Mouse (Mus musculus) lung, adult 10 weeks (tissue): Measurements from ENCODE around the gene Thbs2. TPM values are rescaled to one million over a fixed set of nuclear protein-coding genes. Genes with fewer than 3 reads are reported as not detected.

Experiments used
- polyA plus RNA-seq: library from polyadenylated mRNA; stranded (reverse); fragments of 350-450 nt; fragmentation: Illumina TruSeq; extraction: RNeasy Lipid Tissue Mini Kit (QIAGEN cat#74804); gene quantifications from one replicate; pipeline ENCODE4 v1.2.3, GENCODE M21; 2014; ENCODE audit warnings: low read depth, low replicate concordance; ENCODE audit not compliant: insufficient read depth

The Thbs2 gene
- 1.1 TPM for polyA plus RNA-seq

DNA sequence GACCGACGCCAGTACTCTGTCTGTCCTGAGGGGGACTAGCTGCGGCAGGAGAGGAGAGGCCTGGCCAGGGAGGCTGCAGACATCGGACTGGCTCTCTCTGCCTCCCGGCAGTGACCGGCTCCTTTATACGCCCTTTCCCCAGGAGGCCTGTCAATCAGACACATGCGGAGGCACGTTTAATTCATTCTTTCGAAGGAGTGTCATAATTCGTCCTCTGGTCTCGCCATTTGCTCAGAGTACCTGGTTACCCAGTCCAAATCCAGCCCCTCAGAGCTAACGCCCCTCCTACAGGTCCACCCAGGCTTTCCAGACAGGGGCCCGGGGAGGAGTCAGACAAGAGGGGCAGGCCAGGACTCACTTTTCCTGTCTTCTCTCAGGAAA, at the start of gene Thbs2:
Gene Thbs2, minus strand, starts transcription at position 242 of the 381 bp plus-strand sequence.

Other genes starting within 250 kb of the Thbs2 start
- gene Wdr27, start 248.9 kb upstream of the Thbs2 start, polyA plus RNA-seq, result 15.5 TPM
- 19.4 TPM for gene 1600012H06Rik, start 248.9 kb upstream of the Thbs2 start, polyA plus RNA-seq